Mouse (Mus musculus): ENCODE results near the gene Ubl7.

GRCm38 (mm10) chr9:57867880-57868279 lies 42.9 kb upstream of the Ubl7 start:
- TF ChIP-seq CTCF (conservative IDR thresholded peaks at IDR 0.05 in 1 of 2, IDR thresholded peaks at IDR 0.05 in 1 of 2; ENCODE audit: low read depth in 2 of 2, low read length in 2 of 2) (no peak), CHD1 (IDR thresholded peaks at IDR 0.05; ENCODE audit: low read depth, low read length) (no peak), MEF2A (IDR thresholded peaks at IDR 0.05; ENCODE audit: borderline replicate concordance, low read depth, low read length) (no peak), ZC3H11A (IDR thresholded peaks at IDR 0.05; ENCODE audit: low read depth, low read length) (no peak), POLR2AphosphoS2 (IDR thresholded peaks at IDR 0.05; ENCODE audit: low read depth, low read length) (no peak), EP300 (IDR thresholded peaks at IDR 0.05; ENCODE audit: low read length) (no peak), MXI1 (IDR thresholded peaks at IDR 0.05; ENCODE audit: low read depth, low read length) (no peak), USF1 (IDR thresholded peaks at IDR 0.05; ENCODE audit: low read depth, low read length) (no peak), SIN3A (IDR thresholded peaks at IDR 0.05; ENCODE audit: low read length) (no peak)
